Mouse (Mus musculus) bone marrow macrophage, adult 2 months (primary cell): ENCODE data around the gene Setdb1.

Source experiments
- CTCF ChIP-seq: IDR thresholded peaks from 2 replicates; pipeline ENCODE4 v1.5.1; 2012; ENCODE audit warnings: low read depth, mild to moderate bottlenecking, low read length, moderate library complexity
- POLR2A ChIP-seq: IDR thresholded peaks from 2 replicates; pipeline ENCODE4 v1.6.1; 2012; ENCODE audit warnings: mild to moderate bottlenecking, low read depth, low read length, borderline replicate concordance

DNA sequence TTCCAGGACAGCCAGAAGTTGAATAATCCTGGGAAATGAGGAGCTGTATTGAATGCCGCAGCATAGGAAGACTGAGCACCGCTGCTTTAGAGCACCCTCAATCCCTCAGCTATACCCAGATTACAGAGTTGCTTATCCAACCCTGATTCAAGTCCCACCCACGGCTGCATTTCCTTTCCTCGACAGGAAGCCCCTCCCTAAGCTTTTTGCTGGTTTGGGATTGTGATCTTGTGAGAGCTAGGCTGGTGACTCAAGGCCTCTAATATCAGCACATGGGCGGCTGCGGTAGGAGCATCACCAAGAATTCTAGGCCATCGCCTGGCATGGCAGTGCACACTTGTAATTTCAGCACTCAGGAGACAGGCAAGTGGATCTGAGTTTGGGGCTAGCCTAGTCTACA lies 70.5 kb downstream of the Setdb1 start:
- TF ChIP-seq CTCF (no peak), POLR2A (no peak)
